Mouse (Mus musculus) forelimb bud, embryonic 11.5 days (tissue): ENCODE measurements around the gene Defb29.

ENCODE experiments used
- DNase-seq: peaks from one replicate; pipeline ENCODE4 v3.0.0-alpha.2; 2012; ENCODE audit warnings: low read depth, low spot score

The Defb29 gene

GRCm38 (mm10) chr2:152539944-152540710 lies at the start of gene Defb29:
Gene Defb29, minus strand, starts transcription at chr2:152540098.
- DNase-seq, result no peak

- no peak for DNase-seq
Observed at GRCm38 (mm10) chr2:152589021-152589420, 49.1 kb upstream of the Defb29 start.

- DNase-seq, result no peak
Observed at GRCm38 (mm10) chr2:152588450-152588849, 48.6 kb upstream of the Defb29 start.

GRCm38 (mm10) chr2:152586926-152587560 lies 47.1 kb upstream of the Defb29 start:
- DNase-seq, result no peak

GRCm38 (mm10) chr2:152580612-152581011 lies 40.7 kb upstream of the Defb29 start:
- no peak for DNase-seq

GRCm38 (mm10) chr2:152580107-152580506 lies 40.2 kb upstream of the Defb29 start, which contains the start of gene Defb19:
Gene Defb19, minus strand, starts transcription at chr2:152580312.
- DNase-seq, result no peak

- no peak for DNase-seq
Observed at GRCm38 (mm10) chr2:152573484-152573883, 33.6 kb upstream of the Defb29 start.

GRCm38 (mm10) chr2:152572114-152572794 lies 32.4 kb upstream of the Defb29 start, which contains the start of gene Defb21:
Gene Defb21, plus strand, starts transcription at chr2:152572744.
- no peak for DNase-seq

GRCm38 (mm10) chr2:152570313-152570712 lies 30.4 kb upstream of the Defb29 start:
- no peak for DNase-seq

- no peak for DNase-seq
Observed at GRCm38 (mm10) chr2:152569881-152570280, 30.0 kb upstream of the Defb29 start.

GRCm38 (mm10) chr2:152569038-152569437 lies 29.1 kb upstream of the Defb29 start, which contains the start of gene Gm17416:
Gene Gm17416, plus strand, starts transcription at chr2:152569338.
- DNase-seq, result no peak

GRCm38 (mm10) chr2:152556655-152557054 lies 16.8 kb upstream of the Defb29 start:
- no peak for DNase-seq

GRCm38 (mm10) chr2:152553774-152554423 lies 14.0 kb upstream of the Defb29 start:
- DNase-seq, result peak; percentile 64

- DNase-seq, result no peak
Observed at GRCm38 (mm10) chr2:152548124-152548523, 8.2 kb upstream of the Defb29 start.

GRCm38 (mm10) chr2:152544691-152545090 lies 4.8 kb upstream of the Defb29 start:
- peak; percentile 49 for DNase-seq

GRCm38 (mm10) chr2:152543478-152543877 lies 3.6 kb upstream of the Defb29 start:
- peak; percentile 4 for DNase-seq

- no peak for DNase-seq
Observed at GRCm38 (mm10) chr2:152542897-152543296, 3.0 kb upstream of the Defb29 start.

GRCm38 (mm10) chr2:152541979-152542378 lies 2.1 kb upstream of the Defb29 start:
- no peak for DNase-seq

GRCm38 (mm10) chr2:152517981-152518380 lies 21.9 kb downstream of the Defb29 start, which contains the start of gene Defb28:
Gene Defb28, plus strand, starts transcription at chr2:152518255.
- no peak for DNase-seq

- no peak for DNase-seq
Observed at GRCm38 (mm10) chr2:152516084-152516483, 23.8 kb downstream of the Defb29 start.

- DNase-seq, result no peak
Observed at GRCm38 (mm10) chr2:152511592-152511991, 28.3 kb downstream of the Defb29 start, which contains the start of gene Defb26. Gene Defb26, minus strand, starts transcription at chr2:152511692.

GRCm38 (mm10) chr2:152503950-152504349 lies 35.9 kb downstream of the Defb29 start:
- no peak for DNase-seq
